Mouse (Mus musculus) adrenal gland, postnatal 10 days (tissue): ENCODE results near the gene Taar7a. TPM values are rescaled to one million over a fixed set of nuclear protein-coding genes. Genes with fewer than 3 reads are reported as not detected.

Experiments
- DNase-seq: peaks from one replicate; pipeline ENCODE4 v3.0.0; 2021; ENCODE audit warnings: mixed read lengths
- long read RNA-seq, 2 experiments: library from polyadenylated mRNA; stranded (forward); transcript quantifications; one replicate each; pipeline ENCODE4 v2.0.0; 2021
- total RNA-seq, 2 experiments: library from RNA; stranded (reverse); gene quantifications; 2 replicates each; pipeline ENCODE4 v1.2.3; 2021

The Taar7a gene
- total RNA-seq = not detected
- long read RNA-seq, experiment 1 = 0 reads
- long read RNA-seq, experiment 2 = 0 reads

- DNase-seq = no peak
These were observed at the start of gene Taar7a for GRCm38 (mm10) chr10:23993381-23993780. Taar7a (minus strand) TSS chr10:23993481.

GRCm38 (mm10) chr10:24040120-24040869 is 47.0 kb upstream of the Taar7a start:
- no peak for DNase-seq

- no peak for DNase-seq
These were observed 44.0 kb upstream of the Taar7a start, which contains the start of gene Taar7e for GRCm38 (mm10) chr10:24037314-24037713. Taar7e (plus strand) TSS chr10:24037614.

- no peak for DNase-seq
These were observed 38.1 kb upstream of the Taar7a start for GRCm38 (mm10) chr10:24031347-24031746.

- DNase-seq = no peak
These were observed 33.6 kb upstream of the Taar7a start, which contains the start of gene Taar7d for GRCm38 (mm10) chr10:24026922-24027321. Taar7d (plus strand) TSS chr10:24027222.

- no peak for DNase-seq
These were observed 14.9 kb upstream of the Taar7a start for GRCm38 (mm10) chr10:24008143-24008542.

GRCm38 (mm10) chr10:24007034-24007433 is 13.8 kb upstream of the Taar7a start:
- DNase-seq = no peak

- DNase-seq = no peak
These were observed 13.2 kb upstream of the Taar7a start for GRCm38 (mm10) chr10:24006442-24006841.

GRCm38 (mm10) chr10:23999639-24000038 is 6.4 kb upstream of the Taar7a start, which contains the start of gene Taar7b:
Taar7b (plus strand) TSS chr10:23999939.
- no peak for DNase-seq

- DNase-seq = no peak
These were observed 6.9 kb downstream of the Taar7a start for GRCm38 (mm10) chr10:23986419-23986818.

- no peak for DNase-seq
These were observed 7.7 kb downstream of the Taar7a start, which contains the start of gene Taar6 for GRCm38 (mm10) chr10:23985546-23985945. Taar6 (minus strand) TSS chr10:23985646.

- peak; percentile 85 for DNase-seq
These were observed 14.2 kb downstream of the Taar7a start for GRCm38 (mm10) chr10:23978901-23979705.

- no peak for DNase-seq
These were observed 15.3 kb downstream of the Taar7a start for GRCm38 (mm10) chr10:23977958-23978357.

GRCm38 (mm10) chr10:23971256-23971655 is 22.0 kb downstream of the Taar7a start:
- DNase-seq = no peak

GRCm38 (mm10) chr10:23970656-23971165 is 22.6 kb downstream of the Taar7a start, which contains the start of gene Taar5:
Taar5 (plus strand) TSS chr10:23970706.
- DNase-seq = no peak

- no peak for DNase-seq
These were observed 28.2 kb downstream of the Taar7a start for GRCm38 (mm10) chr10:23964921-23965610.

GRCm38 (mm10) chr10:23963444-23963843 is 29.8 kb downstream of the Taar7a start:
- no peak for DNase-seq

- no peak for DNase-seq
These were observed 32.8 kb downstream of the Taar7a start, which contains the start of gene Taar4 for GRCm38 (mm10) chr10:23960444-23960915. Taar4 (plus strand) TSS chr10:23960494.

- DNase-seq = no peak
These were observed 34.2 kb downstream of the Taar7a start for GRCm38 (mm10) chr10:23959071-23959470.

- no peak for DNase-seq
These were observed 41.6 kb downstream of the Taar7a start for GRCm38 (mm10) chr10:23951714-23952113.

- DNase-seq = no peak
These were observed 43.7 kb downstream of the Taar7a start, which contains the start of gene Taar3 for GRCm38 (mm10) chr10:23949508-23950005. Taar3 (plus strand) TSS chr10:23949558.
